Comparison of ENCODE assay signal across 8 mouse cellular contexts in the genomic region with DNA sequence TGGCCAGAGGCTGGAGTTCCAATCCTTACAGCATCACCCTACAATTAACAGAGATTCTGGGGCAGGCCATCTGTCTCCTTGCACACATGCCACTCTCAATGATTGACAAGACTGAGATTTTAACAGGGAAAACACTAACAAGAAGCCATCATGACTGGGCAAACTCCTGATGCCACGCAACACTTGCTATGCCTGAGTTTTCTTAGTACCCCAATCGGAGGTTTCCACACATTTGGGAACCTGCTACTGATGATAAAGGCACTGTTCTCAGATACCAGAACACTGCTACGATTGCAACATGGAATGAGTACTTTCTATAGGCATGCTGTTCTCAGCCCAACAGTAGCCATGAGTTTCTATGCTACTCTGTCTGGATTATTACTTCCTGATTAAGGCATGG. TPM values are rescaled to one million over a fixed set of nuclear protein-coding genes. Genes with fewer than 3 reads are reported as not detected.
DNase-seq lines count a peak whose midpoint lies in the region; ATAC-seq and TF ChIP-seq lines count a peak whose summit lies in the region.

No protein-coding gene starts in this region.

- WGBS in kidney, adult 2 months: 56% methylated on average over 3 of the region's 3 CpGs
- WGBS in limb, embryonic 15.5 days: 69% methylated on average over 3 of the region's 3 CpGs

- H3K27ac ChIP-seq in kidney, adult 2 months (ENCODE audit: insufficient read depth, low read depth, low read length): peak overlapping the region; percentile 67
- no peak overlapping the region for H3K27ac ChIP-seq in limb, embryonic 15.5 days

- peaks cover 2% of the 10 kb centered on the region; the same call in 1 of the 2 replicates for H3K36me3 ChIP-seq in kidney, adult 2 months (ENCODE audit: control insufficient read depth, insufficient read depth, low read length)
- H3K36me3 ChIP-seq in limb, embryonic 15.5 days: peaks cover 4% of the 10 kb centered on the region; the same call in 1 of the 2 replicates

- no peak for TF ChIP-seq CTCF in kidney, adult 2 months (conservative IDR thresholded peaks at IDR 0.05; ENCODE audit: insufficient read depth, insufficient read length, low read depth, low read length)
- TF ChIP-seq CTCF in brain, embryonic 14.5 days (IDR thresholded peaks at IDR 0.05; ENCODE audit: borderline replicate concordance, extremely low read depth, insufficient read depth, insufficient read length): no peak

- H3K4me2 ChIP-seq in limb, embryonic 15.5 days: 0 out of 2 replicates have a peak overlapping the region, but pooled peaks have one; percentile 70

- H3K4me1 ChIP-seq in kidney, adult 2 months (ENCODE audit: control insufficient read depth, insufficient read depth, low read length): peaks cover 35% of the 10 kb centered on the region
- H3K4me1 ChIP-seq in limb, embryonic 15.5 days: peaks cover 61% of the 10 kb centered on the region

- no peaks in the 10 kb centered on the region for H3K27me3 ChIP-seq in kidney, adult 2 months (replicated peaks; ENCODE audit: control insufficient read depth, insufficient read depth, low read length)
- H3K27me3 ChIP-seq in limb, embryonic 15.5 days: no peaks in the 10 kb centered on the region

- no peak for TF ChIP-seq POLR2A in kidney, adult 2 months (IDR thresholded peaks at IDR 0.05; ENCODE audit: low read depth, low read length)
- no peak for TF ChIP-seq POLR2A in brain, embryonic 14.5 days (IDR thresholded peaks at IDR 0.05; ENCODE audit: borderline replicate concordance, extremely low read depth, insufficient read depth, insufficient read length, poor library complexity, severe bottlenecking)

- H3K4me3 ChIP-seq in kidney, adult 2 months (ENCODE audit: insufficient read depth, low read depth, low read length): no peak overlapping the region; the same call in 1 of the 2 replicates
- H3K4me3 ChIP-seq in limb, embryonic 15.5 days: no peak overlapping the region

- no peak for ATAC-seq in limb, embryonic 15.5 days (ENCODE audit: insufficient number of reproducible peaks, low FRiP score, low TSS enrichment, low read depth)

- H3K9ac ChIP-seq in limb, embryonic 15.5 days: no peak overlapping the region

- H3K9me3 ChIP-seq in limb, embryonic 15.5 days: no peaks in the 10 kb centered on the region

- peak; percentile 3 for DNase-seq in kidney, adult 2 months
- no peak for DNase-seq in kidney, postnatal 36 days
- peak; percentile 52 for DNase-seq in 416B (ENCODE audit: low read depth)
- DNase-seq in brain, embryonic 14.5 days (ENCODE audit: low read depth): peak; percentile 32
- DNase-seq in embryo, embryonic 10.5 days (ENCODE audit: low spot score): no peak
- no peak for DNase-seq in gastrocnemius, postnatal 4 days (ENCODE audit: low spot score in 2 of 2)
- no peak for DNase-seq in cerebellum, postnatal 25 days

RNA-seq across cellular contexts. Expression of a gene that starts 5.0 kb away (rescaled TPM):
- 126 and 129 TPM in 2 replicates for polyA plus RNA-seq in kidney, adult 2 months (2012; rRNA removed)
- 116 and 129 TPM in 2 replicates for polyA plus RNA-seq in brain, embryonic 14.5 days (2012; rRNA removed)
- 96.2 and 96.7 TPM in 2 replicates for polyA plus RNA-seq in limb, embryonic 15.5 days (2015; fragmentation: Nextera tagmentation; extraction: Ambion mirVana)
- 10 to 100 TPM; 24.5 to 29.2 TPM for total RNA-seq in gastrocnemius, postnatal 4 days (2021)

RNA-seq across cellular contexts. Expression of a gene that starts 21.3 kb away (rescaled TPM):
- 0.22 and 0.39 TPM in 2 replicates for polyA plus RNA-seq in kidney, adult 2 months (2012; rRNA removed)
- 20.8 and 28.8 TPM in 2 replicates for polyA plus RNA-seq in brain, embryonic 14.5 days (2012; rRNA removed)
- 66.2 and 69.1 TPM in 2 replicates for polyA plus RNA-seq in limb, embryonic 15.5 days (2015; fragmentation: Nextera tagmentation; extraction: Ambion mirVana)
- total RNA-seq in gastrocnemius, postnatal 4 days (2021): 10 to 100 TPM; 22.2 to 24.0 TPM

Comparison
In these comparisons a context has a peak if more than half of its experiments do, and no peak if none do; other contexts are left out.
1. DNase-seq: peak in kidney, adult 2 months (single experiment), 416B (single experiment) and brain, embryonic 14.5 days (single experiment); none in kidney, postnatal 36 days (0 of 2), embryo, embryonic 10.5 days (single experiment), gastrocnemius, postnatal 4 days (0 of 2) and cerebellum, postnatal 25 days (0 of 2).
2. RNA of a gene that starts 21.3 kb away (polyA plus RNA-seq): 66.2 to 69.1 TPM in limb, embryonic 15.5 days and 20.8 to 28.8 TPM in brain, embryonic 14.5 days; 0.22 to 0.39 TPM in kidney, adult 2 months; every median in the first group is over 10 times any median in the second.